Mouse (Mus musculus): ENCODE data around the gene Nrtn. TPM values are rescaled to one million over a fixed set of nuclear protein-coding genes. Genes with fewer than 3 reads are reported as not detected.

Nrtn gene
- polyA plus RNA-seq, 1 experiment from 2014 or later, result 19.8 TPM

- no peak overlapping the region for H3K4me3 ChIP-seq
- no peak overlapping the region for H3K4me2 ChIP-seq
- H3K27me3 ChIP-seq, result peaks cover 11% of the 10 kb centered on the region; the same call in 1 of the 2 replicates
- peaks cover 27% of the 10 kb centered on the region for H3K4me1 ChIP-seq (replicated peaks)
- H3K27ac ChIP-seq, result no peak overlapping the region
- 40% methylated on average over 8 of the region's 8 CpGs for WGBS
- no peaks in the 10 kb centered on the region for H3K9me3 ChIP-seq (replicated peaks)
- no peak overlapping the region for H3K9ac ChIP-seq
- no peaks in the 10 kb centered on the region for H3K36me3 ChIP-seq
- ATAC-seq (replicated peaks; ENCODE audit: insufficient number of reproducible peaks, insufficient read depth, low FRiP score, low read depth), result no peak
Observed at GRCm38 (mm10) chr17:56736534-56736933, 20.8 kb downstream of the Nrtn start.

- H3K27me3 ChIP-seq, result peaks cover 12% of the 10 kb centered on the region; the same call in 1 of the 2 replicates
- no peak overlapping the region for H3K4me2 ChIP-seq
- H3K9me3 ChIP-seq (replicated peaks), result no peaks in the 10 kb centered on the region
- 0 out of 2 replicates have a peak, but pooled peaks cover 3% of the 10 kb centered on the region for H3K36me3 ChIP-seq
- no peak for ATAC-seq (replicated peaks; ENCODE audit: insufficient number of reproducible peaks, insufficient read depth, low FRiP score, low read depth)
- 75% methylated on average over 2 of the region's 2 CpGs for WGBS
- no peak overlapping the region for H3K9ac ChIP-seq
- no peak overlapping the region for H3K4me3 ChIP-seq
- no peak overlapping the region for H3K27ac ChIP-seq
- peaks cover 38% of the 10 kb centered on the region for H3K4me1 ChIP-seq (replicated peaks)
Observed at GRCm38 (mm10) chr17:56729656-56730055, 27.7 kb downstream of the Nrtn start.

GRCm38 (mm10) chr17:56729151-56729550 lies 28.2 kb downstream of the Nrtn start:
- ATAC-seq (replicated peaks; ENCODE audit: insufficient number of reproducible peaks, insufficient read depth, low FRiP score, low read depth), result no peak
- Histone ChIP-seq H3K4me3 (no peak overlapping the region), H3K4me2 (no peak overlapping the region), H3K27me3 (peaks cover 12% of the 10 kb centered on the region; the same call in 1 of the 2 replicates), H3K36me3 (peaks cover 3% of the 10 kb centered on the region; the same call in 1 of the 2 replicates), H3K27ac (peak overlapping the region; percentile 81; the same call in 1 of the 2 replicates), H3K9ac (no peak overlapping the region), H3K9me3 (replicated peaks) (no peaks in the 10 kb centered on the region), H3K4me1 (replicated peaks) (peaks cover 38% of the 10 kb centered on the region)
- WGBS, result 31% methylated on average over 6 of the region's 6 CpGs

- H3K4me2 ChIP-seq, result peak overlapping the region; percentile 40
- peak; percentile 79 for ATAC-seq (replicated peaks; ENCODE audit: insufficient number of reproducible peaks, insufficient read depth, low FRiP score, low read depth)
- H3K4me3 ChIP-seq, result 0 out of 2 replicates have a peak overlapping the region, but pooled peaks have one; percentile 7
- peak overlapping the region; percentile 81 for H3K27ac ChIP-seq
- H3K9ac ChIP-seq, result peak overlapping the region; percentile 38; the same call in 1 of the 2 replicates
- H3K4me1 ChIP-seq (replicated peaks), result peaks cover 44% of the 10 kb centered on the region
- 7% methylated on average over 12 of the region's 12 CpGs for WGBS
- no peaks in the 10 kb centered on the region for H3K9me3 ChIP-seq (replicated peaks)
- H3K36me3 ChIP-seq, result peaks cover 11% of the 10 kb centered on the region
- H3K27me3 ChIP-seq, result peaks cover 9% of the 10 kb centered on the region; the same call in 1 of the 2 replicates
Observed at GRCm38 (mm10) chr17:56728117-56728516, 29.2 kb downstream of the Nrtn start.

- Histone ChIP-seq H3K27ac (peak overlapping the region; percentile 81), H3K4me2 (peak overlapping the region; percentile 40), H3K9me3 (replicated peaks) (no peaks in the 10 kb centered on the region), H3K27me3 (peaks cover 6% of the 10 kb centered on the region; the same call in 1 of the 2 replicates), H3K36me3 (peaks cover 16% of the 10 kb centered on the region), H3K4me1 (replicated peaks) (peaks cover 49% of the 10 kb centered on the region), H3K9ac (peak overlapping the region; percentile 38; the same call in 1 of the 2 replicates), H3K4me3 (0 out of 2 replicates have a peak overlapping the region, but pooled peaks have one; percentile 7)
- WGBS, result 12% methylated on average over 12 of the region's 12 CpGs
- 0 out of 2 replicates have a peak, but pooled peaks have one; percentile 38 for ATAC-seq (replicated peaks; ENCODE audit: insufficient number of reproducible peaks, insufficient read depth, low FRiP score, low read depth)
Observed at GRCm38 (mm10) chr17:56727659-56728058, 29.7 kb downstream of the Nrtn start.

GRCm38 (mm10) chr17:56727029-56727649 lies 30.2 kb downstream of the Nrtn start:
- peak overlapping the region; percentile 38; the same call in 1 of the 2 replicates for H3K9ac ChIP-seq
- peaks cover 50% of the 10 kb centered on the region for H3K4me1 ChIP-seq (replicated peaks)
- peak; percentile 12 for ATAC-seq (replicated peaks; ENCODE audit: insufficient number of reproducible peaks, insufficient read depth, low FRiP score, low read depth)
- H3K27me3 ChIP-seq, result peaks cover 6% of the 10 kb centered on the region; the same call in 1 of the 2 replicates
- H3K9me3 ChIP-seq (replicated peaks), result no peaks in the 10 kb centered on the region
- peak overlapping the region; percentile 81 for H3K27ac ChIP-seq
- no peak overlapping the region for H3K4me3 ChIP-seq
- H3K4me2 ChIP-seq, result peak overlapping the region; percentile 40
- WGBS, result 19% methylated on average over 7 of the region's 7 CpGs
- H3K36me3 ChIP-seq, result peaks cover 20% of the 10 kb centered on the region

GRCm38 (mm10) chr17:56723419-56724161 lies 33.7 kb downstream of the Nrtn start:
- Histone ChIP-seq H3K4me3 (no peak overlapping the region), H3K4me1 (replicated peaks) (peaks cover 57% of the 10 kb centered on the region), H3K27ac (0 out of 2 replicates have a peak overlapping the region, but pooled peaks have one; percentile 25), H3K27me3 (no peaks in the 10 kb centered on the region), H3K9ac (peak overlapping the region; percentile 29), H3K9me3 (replicated peaks) (no peaks in the 10 kb centered on the region), H3K4me2 (no peak overlapping the region), H3K36me3 (peaks cover 33% of the 10 kb centered on the region)
- ATAC-seq (replicated peaks; ENCODE audit: insufficient number of reproducible peaks, insufficient read depth, low FRiP score, low read depth), result no peak
- 70% methylated on average over 11 of the region's 11 CpGs for WGBS

- Histone ChIP-seq H3K9ac (no peak overlapping the region), H3K36me3 (peaks cover 33% of the 10 kb centered on the region), H3K4me3 (no peak overlapping the region), H3K27ac (peak overlapping the region; percentile 32; the same call in 1 of the 2 replicates), H3K27me3 (no peaks in the 10 kb centered on the region), H3K9me3 (replicated peaks) (no peaks in the 10 kb centered on the region), H3K4me1 (replicated peaks) (peaks cover 49% of the 10 kb centered on the region), H3K4me2 (no peak overlapping the region)
- ATAC-seq (replicated peaks; ENCODE audit: insufficient number of reproducible peaks, insufficient read depth, low FRiP score, low read depth), result no peak
- WGBS, result 70% methylated on average over 5 of the region's 5 CpGs
Observed at GRCm38 (mm10) chr17:56722441-56722840, 34.9 kb downstream of the Nrtn start.

GRCm38 (mm10) chr17:56717363-56718058 lies 39.8 kb downstream of the Nrtn start, which contains the start of the genes Ndufa11 and Vmac:
Gene Ndufa11 (plus strand): TSS chr17:56717767.
Gene Vmac (minus strand): TSS chr17:56718022.
- WGBS, result under 1% methylated on average over 59 of the region's 59 CpGs
- peak; percentile 74 for ATAC-seq (replicated peaks; ENCODE audit: insufficient number of reproducible peaks, insufficient read depth, low FRiP score, low read depth)
- peak within 1 kb of the TSS; percentile 89 for H3K4me3 ChIP-seq

GRCm38 (mm10) chr17:56716655-56717362 lies 40.5 kb downstream of the Nrtn start:
- ATAC-seq (replicated peaks; ENCODE audit: insufficient number of reproducible peaks, insufficient read depth, low FRiP score, low read depth), result peak; percentile 92
- 0% methylated on average over 55 of the region's 55 CpGs for WGBS
- Histone ChIP-seq H3K27ac (peak overlapping the region; percentile 86), H3K4me1 (replicated peaks) (peaks cover 38% of the 10 kb centered on the region), H3K4me2 (peak overlapping the region; percentile 88), H3K9ac (peak overlapping the region; percentile 94), H3K9me3 (replicated peaks) (no peaks in the 10 kb centered on the region), H3K27me3 (no peaks in the 10 kb centered on the region), H3K36me3 (peaks cover 14% of the 10 kb centered on the region), H3K4me3 (peak overlapping the region; percentile 89)

More at GRCm38 (mm10) chr17:56717363-56718058, 39.8 kb downstream of the Nrtn start, which contains the start of the genes Ndufa11 and Vmac:
- Histone ChIP-seq H3K4me2 (peak within 1 kb of the TSS; percentile 88), H3K9me3 (replicated peaks) (no peaks in the 10 kb centered on the region), H3K9ac (peak within 1 kb of the TSS; percentile 94), H3K27me3 (no peaks in the 10 kb centered on the region), H3K4me1 (replicated peaks) (peaks cover 38% of the 10 kb centered on the region), H3K36me3 (peaks cover 15% of the 10 kb centered on the region), H3K27ac (peak within 1 kb of the TSS; percentile 86)

Data from heart, embryonic 15.5 days (tissue).